Mouse (Mus musculus): ENCODE measurements around the gene Gm20379.

Gene Gm20379

DNA sequence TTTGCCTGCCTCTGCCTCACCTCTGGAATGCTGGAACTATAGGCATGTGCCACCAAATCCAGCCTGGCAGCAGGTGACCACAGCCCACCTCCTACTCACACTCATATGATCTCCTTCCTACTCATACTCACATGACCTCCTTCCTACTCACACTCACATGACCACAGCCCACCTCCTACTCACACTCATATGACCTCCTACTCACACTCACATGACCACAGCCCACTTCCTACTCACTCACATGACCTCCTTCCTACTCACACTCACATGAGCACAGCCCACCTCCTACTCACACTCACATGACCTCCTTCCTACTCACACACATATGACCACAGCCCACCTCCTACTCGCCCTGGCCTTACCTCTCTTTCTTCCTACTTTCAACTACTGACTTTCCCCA is 31.1 kb downstream of the Gm20379 start:
- DNase-seq (ENCODE audit: low spot score), result no peak

DNA sequence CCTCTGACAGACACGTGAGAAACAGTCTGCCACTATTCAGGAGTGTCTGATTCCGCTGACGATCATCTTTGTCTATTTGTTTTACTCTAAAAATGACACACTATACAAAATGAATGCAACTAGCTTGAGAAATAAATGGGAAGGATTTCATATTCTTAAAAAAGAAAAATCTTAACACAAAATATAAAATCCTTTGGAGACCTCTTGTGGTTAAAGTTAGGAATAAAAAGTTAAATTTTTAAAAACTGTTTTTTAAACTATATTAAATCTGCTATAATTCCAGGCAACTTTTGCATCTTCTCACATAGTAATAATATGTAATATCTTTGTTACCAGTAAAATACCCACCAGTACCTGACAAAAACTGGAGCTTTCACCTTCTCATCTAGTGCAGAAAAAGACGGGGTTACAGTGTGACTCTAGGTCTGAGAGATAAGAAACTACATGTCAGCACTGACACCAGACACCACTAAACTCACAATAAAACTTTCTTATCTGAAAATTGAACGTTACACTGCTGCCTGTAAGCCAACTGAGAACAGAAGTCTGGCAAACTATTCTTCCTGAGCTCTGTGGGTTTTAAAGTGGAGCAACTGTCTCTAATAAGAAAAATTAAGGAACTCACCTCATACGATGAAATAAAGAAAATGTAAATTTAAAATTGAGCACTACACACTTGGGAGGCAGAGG is 32.1 kb downstream of the Gm20379 start:
- DNase-seq (ENCODE audit: low spot score), result no peak

DNA sequence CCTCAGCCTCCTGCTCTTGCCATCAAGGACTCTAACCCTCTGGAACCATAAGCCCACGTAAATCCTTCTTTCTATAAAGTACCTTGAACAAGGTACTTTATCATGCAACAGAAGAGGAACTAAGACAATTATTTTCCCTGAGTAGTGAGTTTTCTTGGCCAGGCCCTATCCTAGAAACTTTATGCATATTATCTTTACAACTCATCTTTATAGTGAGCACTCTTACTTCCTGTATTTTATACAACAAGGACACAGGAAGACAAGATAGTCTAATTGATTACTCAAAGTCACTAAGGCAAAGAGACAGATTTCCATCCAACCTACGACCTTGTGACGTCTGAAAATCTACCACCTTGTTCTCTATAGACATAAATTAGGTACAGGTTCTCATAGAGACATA is 34.0 kb downstream of the Gm20379 start:
- no peak for DNase-seq (ENCODE audit: low spot score)

DNA sequence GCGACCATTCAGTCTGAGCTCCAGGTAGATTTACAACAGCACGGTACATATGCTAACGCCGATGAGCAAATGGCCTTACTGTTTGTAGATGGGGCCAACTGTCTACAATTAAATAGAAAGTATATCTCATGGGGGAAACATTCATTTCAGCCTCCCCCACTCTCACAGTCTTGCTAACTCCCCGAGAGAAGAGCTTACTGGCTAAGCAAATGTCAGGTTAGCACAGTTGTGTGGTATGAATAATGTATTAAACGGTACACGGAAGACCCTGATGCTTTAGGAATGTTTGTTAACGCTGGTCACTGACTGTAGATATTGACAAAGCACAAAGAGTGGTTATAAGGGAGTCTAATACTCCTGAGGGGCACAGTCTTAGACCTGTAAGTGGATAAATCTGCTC is 38.3 kb downstream of the Gm20379 start:
- DNase-seq (ENCODE audit: low spot score), result no peak

DNA sequence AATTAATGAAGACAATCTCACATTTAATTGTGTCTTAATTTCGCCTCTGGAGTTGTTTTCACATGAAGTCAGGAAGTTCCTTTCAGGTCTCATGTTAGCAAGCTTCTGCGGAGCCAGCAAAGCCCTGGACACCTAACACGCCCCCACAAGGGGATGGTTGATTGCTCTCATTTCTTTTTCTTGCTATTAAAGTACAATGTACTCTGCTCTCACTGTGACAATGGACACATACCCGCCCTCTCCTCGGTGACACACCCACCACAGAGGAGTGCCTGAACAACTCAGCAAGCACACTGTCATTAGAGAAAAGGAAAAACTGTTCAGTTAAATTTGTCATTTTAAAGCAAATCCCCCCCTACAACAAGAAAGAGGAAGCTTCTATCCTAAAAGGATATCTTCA is 40.6 kb downstream of the Gm20379 start:
- no peak for DNase-seq (ENCODE audit: low spot score)

DNA sequence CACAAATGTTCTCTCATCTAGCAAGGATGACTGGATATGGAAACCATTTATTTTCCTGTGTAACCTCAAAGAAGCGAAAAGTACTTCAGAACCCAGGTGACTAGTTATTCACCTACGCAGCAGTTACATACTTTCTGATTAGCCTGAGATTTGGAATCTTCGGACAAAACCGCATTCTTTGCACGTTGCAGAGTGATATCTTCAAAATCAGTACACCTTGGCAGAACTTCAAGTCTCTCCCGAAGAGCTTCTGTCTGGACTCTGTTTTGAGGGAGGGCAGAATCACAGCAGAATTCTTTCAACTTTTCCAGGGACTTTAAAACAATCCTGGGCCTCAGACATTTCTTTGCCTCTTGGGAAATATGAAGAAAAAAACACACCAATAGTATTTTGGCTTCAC is 45.3 kb downstream of the Gm20379 start:
- no peak for DNase-seq (ENCODE audit: low spot score)

DNA sequence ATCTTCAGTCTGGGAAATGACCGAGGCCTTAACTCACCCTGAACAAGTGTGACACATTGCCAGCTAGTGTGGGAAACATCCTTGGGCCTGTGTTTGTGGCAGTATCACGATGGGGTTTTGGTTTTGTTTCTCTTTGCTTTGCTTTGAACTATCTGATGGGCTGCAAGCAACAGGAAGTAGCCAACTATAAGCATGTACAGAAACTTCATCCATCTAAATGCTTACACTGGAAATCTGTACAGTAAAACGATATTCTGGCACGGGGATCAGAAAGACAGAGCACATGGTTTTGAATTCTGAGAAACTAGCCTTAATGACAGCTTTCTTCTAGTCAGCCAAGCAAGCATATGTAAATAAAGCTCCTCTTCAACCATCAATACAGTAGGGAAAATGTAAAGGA is 48.2 kb downstream of the Gm20379 start:
- no peak for DNase-seq (ENCODE audit: low spot score)

DNA sequence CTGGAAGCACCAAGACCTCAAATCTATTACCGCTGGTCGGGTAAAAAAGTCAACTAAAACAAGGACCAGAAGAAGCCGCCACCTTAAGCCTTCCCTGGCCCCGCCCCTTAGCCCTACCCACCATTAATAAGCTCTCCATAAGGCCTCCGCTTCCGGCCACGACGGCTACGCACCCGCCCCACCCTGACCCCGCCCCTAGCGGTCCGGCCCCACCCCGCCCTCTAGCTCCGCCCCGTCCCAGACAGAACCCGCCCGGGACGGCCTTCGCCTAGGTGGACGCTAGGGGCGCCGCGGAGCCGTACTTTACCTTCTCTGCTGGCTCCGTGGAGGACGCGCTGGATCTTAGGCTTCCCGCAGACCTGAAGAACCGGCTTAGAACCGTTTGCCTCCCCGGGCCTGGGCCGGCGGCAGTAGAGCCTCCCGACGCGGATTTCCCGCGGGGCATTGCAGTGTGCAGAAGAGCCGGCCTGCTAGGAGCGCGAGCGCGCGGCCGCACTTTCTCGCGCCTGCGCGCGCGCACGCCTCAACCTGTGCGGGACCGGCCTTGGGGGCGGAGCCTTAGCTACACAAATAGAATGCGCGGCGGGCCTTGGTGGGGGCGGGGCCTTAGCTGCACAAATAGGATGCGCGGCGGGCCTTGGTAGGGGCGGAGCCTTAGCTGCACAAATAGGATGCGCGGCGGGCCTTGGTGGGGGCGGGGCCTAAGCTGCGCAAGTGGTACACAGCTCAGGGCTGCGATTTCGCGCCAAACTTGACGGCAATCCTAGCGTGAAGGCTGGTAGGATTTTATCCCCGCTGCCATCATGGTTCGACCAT is 48.9 kb downstream of the Gm20379 start, which contains the start of the genes Dhfr and Msh3:
TSS of gene Dhfr (plus strand) at position 271 of the 816 bp plus-strand sequence.
TSS of gene Msh3 (minus strand) at position 548 of the 816 bp plus-strand sequence.
- peak; percentile 96 for DNase-seq (ENCODE audit: low spot score)

DNA sequence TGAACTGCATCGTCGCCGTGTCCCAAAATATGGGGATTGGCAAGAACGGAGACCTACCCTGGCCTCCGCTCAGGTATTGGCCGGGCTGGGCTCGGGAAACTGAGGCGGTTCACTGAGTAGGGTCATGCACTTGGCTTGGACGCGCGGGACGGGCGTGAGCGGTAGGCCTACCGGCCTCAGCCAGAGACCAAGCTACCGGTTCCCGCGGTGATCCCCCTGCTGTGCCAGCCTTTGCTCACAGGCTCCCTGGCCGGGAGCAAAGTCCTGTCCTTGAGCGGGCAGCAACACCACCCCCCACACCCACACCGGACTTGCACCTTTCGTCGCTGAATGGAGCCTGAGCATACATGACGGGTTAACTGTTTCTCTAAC is 49.5 kb downstream of the Gm20379 start:
- DNase-seq (ENCODE audit: low spot score), result no peak

DNA sequence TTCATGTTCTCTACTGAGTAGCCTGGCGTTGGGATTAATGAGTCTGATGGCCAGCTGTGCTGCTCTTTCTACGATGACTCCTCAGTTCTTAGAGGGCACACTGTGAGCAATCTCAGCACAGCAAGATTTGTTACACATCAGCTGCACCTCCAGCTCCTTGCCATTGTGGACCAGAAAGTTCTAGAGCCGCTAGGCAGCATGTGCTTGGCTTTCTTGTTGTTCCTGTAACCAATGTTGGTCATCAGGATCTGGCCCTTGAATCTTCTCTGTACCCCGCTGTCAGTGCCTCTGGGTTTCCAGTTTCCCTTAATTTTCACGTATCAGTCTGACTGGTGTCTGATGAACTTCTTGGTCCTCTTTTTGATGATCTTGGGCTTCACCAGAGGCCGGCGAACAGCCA is 50.6 kb downstream of the Gm20379 start:
- DNase-seq (ENCODE audit: low spot score), result no peak
